Mouse (Mus musculus): Measurements from ENCODE around the gene Igf2r.
A peak's percentile ranks its signal among the peaks of the same experiment; 100 is the strongest.
"Not testable (repeated sequence)": the region's sequence is repeated elsewhere in the genome, so short reads cannot be mapped to it uniquely, and the experiment has no call there.

Gene Igf2r

GRCm38 (mm10) chr17:12714080-12714561, 55.3 kb downstream of the Igf2r start:
- DNase-seq: peak; percentile 51

GRCm38 (mm10) chr17:12712993-12713392, 56.5 kb downstream of the Igf2r start:
- DNase-seq: no peak

- no peak for DNase-seq
These were observed 57.3 kb downstream of the Igf2r start for GRCm38 (mm10) chr17:12712191-12712590.

- DNase-seq: no peak
These were observed 58.5 kb downstream of the Igf2r start for GRCm38 (mm10) chr17:12710976-12711375.

- DNase-seq: no peak
These were observed 59.2 kb downstream of the Igf2r start for GRCm38 (mm10) chr17:12710050-12710780.

GRCm38 (mm10) chr17:12708398-12708797, 61.1 kb downstream of the Igf2r start:
- no peak for DNase-seq

GRCm38 (mm10) chr17:12706590-12707049, 62.8 kb downstream of the Igf2r start:
- no peak for DNase-seq

- no peak for DNase-seq
These were observed 66.6 kb downstream of the Igf2r start for GRCm38 (mm10) chr17:12702901-12703300.

- DNase-seq: peak; percentile 44
These were observed 69.1 kb downstream of the Igf2r start for GRCm38 (mm10) chr17:12700373-12700772.

GRCm38 (mm10) chr17:12691899-12692298, 77.6 kb downstream of the Igf2r start:
- DNase-seq: no peak

- DNase-seq: peak; percentile 55
These were observed 79.9 kb downstream of the Igf2r start for GRCm38 (mm10) chr17:12689537-12689936.

GRCm38 (mm10) chr17:12688427-12689110, 80.9 kb downstream of the Igf2r start:
- peak; percentile 45 for DNase-seq

GRCm38 (mm10) chr17:12684928-12685624, 84.4 kb downstream of the Igf2r start:
- no peak for DNase-seq

GRCm38 (mm10) chr17:12684412-12684811, 85.1 kb downstream of the Igf2r start:
- DNase-seq: peak; percentile 52

GRCm38 (mm10) chr17:12683582-12683981, 85.9 kb downstream of the Igf2r start:
- DNase-seq: no peak

- DNase-seq: no peak
These were observed 91.2 kb downstream of the Igf2r start for GRCm38 (mm10) chr17:12678261-12678660.

GRCm38 (mm10) chr17:12677139-12677538, 92.3 kb downstream of the Igf2r start:
- no peak for DNase-seq

- DNase-seq: peak; percentile 86
These were observed 93.8 kb downstream of the Igf2r start, which contains the start of gene Slc22a1 for GRCm38 (mm10) chr17:12675646-12676045. Gene Slc22a1 (minus strand): TSS chr17:12675829.

GRCm38 (mm10) chr17:12674980-12675379, 94.5 kb downstream of the Igf2r start:
- not testable (repeated sequence) for DNase-seq

GRCm38 (mm10) chr17:12673871-12674270, 95.6 kb downstream of the Igf2r start:
- DNase-seq: peak; percentile 52

GRCm38 (mm10) chr17:12672285-12672790, 97.1 kb downstream of the Igf2r start:
- DNase-seq: no peak

GRCm38 (mm10) chr17:12671029-12671605, 98.3 kb downstream of the Igf2r start:
- peak; percentile 71 for DNase-seq

- peak; percentile 44 for DNase-seq
These were observed 100.1 kb downstream of the Igf2r start for GRCm38 (mm10) chr17:12669363-12669679.

Measured in kidney, postnatal 14 days (tissue).